Mouse (Mus musculus): ENCODE data around the gene Prpf40a. TPM values are rescaled to one million over a fixed set of nuclear protein-coding genes. Genes with fewer than 3 reads are reported as not detected.

The Prpf40a gene
- polyA plus RNA-seq (2014; fragmentation: Nextera tagmentation; extraction: Ambion mirVana) = 166 and 169 TPM in 2 replicates

DNA sequence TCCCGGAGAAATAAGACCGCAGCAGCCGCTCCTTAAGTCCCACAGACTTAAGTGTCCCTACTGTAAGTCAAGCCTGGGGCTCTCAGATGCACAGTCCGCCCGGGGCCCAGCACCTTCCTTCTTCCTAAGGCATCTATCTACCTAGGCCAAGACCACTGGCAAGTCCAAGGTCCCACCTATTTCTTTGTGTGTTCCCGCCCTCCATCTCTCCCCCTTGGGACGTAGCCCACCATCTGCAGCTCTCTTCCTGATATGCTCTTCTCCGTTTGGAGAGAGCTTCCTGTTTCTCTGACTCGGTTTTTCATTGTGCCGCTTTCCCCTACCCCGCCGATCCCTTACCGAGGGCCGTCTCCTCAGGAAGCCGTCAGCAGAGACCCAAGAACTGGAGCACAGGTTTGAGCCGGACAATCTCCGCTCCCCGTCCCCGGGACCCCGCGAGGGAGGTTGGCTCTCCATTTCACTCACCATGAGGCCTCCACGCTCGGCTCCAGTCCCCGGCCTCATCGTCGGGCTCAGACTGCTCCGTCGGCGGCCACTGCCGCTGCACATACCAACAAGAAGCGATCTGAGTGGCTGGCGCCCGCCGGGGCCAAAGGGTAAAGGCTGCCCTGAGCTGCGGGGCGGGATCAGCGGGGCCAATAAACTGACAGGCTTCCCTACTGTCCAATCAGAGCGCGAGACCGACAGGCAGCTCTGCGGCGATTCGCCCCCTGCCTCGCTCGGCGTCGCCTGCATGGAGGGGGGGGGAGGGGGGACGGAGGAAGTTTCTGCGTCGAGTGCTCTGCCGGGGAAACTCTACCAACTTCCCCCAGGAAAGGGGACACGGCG, at the start of gene Prpf40a:
Gene Prpf40a, minus strand, starts transcription at position 601 of the 828 bp plus-strand sequence.
- ATAC-seq (replicated peaks; ENCODE audit: low FRiP score, low TSS enrichment, low read depth) = peak; percentile 97
- H3K27ac ChIP-seq (ENCODE audit: low read depth) = peak within 1 kb of the TSS; percentile 97
- peak within 1 kb of the TSS; percentile 87 for H3K9ac ChIP-seq (ENCODE audit: low read length)
- WGBS = under 1% methylated on average over 49 of the region's 53 CpGs
- no peaks in the 10 kb centered on the region for H3K27me3 ChIP-seq (replicated peaks; ENCODE audit: control insufficient read depth, insufficient read depth, low read length)
- peak; percentile 100 for DNase-seq (ENCODE audit: low spot score)
- peaks cover 8% of the 10 kb centered on the region for H3K4me1 ChIP-seq (replicated peaks; ENCODE audit: control insufficient read depth, insufficient read depth, low read length)
- no peaks in the 10 kb centered on the region for H3K9me3 ChIP-seq (ENCODE audit: control insufficient read depth, low read length)
- H3K4me3 ChIP-seq (ENCODE audit: low read depth, low read length) = peak within 1 kb of the TSS; percentile 92
- peak within 1 kb of the TSS; percentile 81 for H3K4me2 ChIP-seq (ENCODE audit: low read length)
- H3K36me3 ChIP-seq (ENCODE audit: control insufficient read depth, insufficient read depth, low read length) = peaks cover 47% of the 10 kb centered on the region

GRCm38 (mm10) chr2:53222242-53222641, 31.2 kb upstream of the Prpf40a start:
- Histone ChIP-seq H3K27ac (ENCODE audit: low read depth) (no peak overlapping the region), H3K36me3 (ENCODE audit: control insufficient read depth, insufficient read depth, low read length) (peaks cover 18% of the 10 kb centered on the region), H3K4me3 (ENCODE audit: low read depth, low read length) (no peak overlapping the region), H3K4me1 (replicated peaks; ENCODE audit: control insufficient read depth, insufficient read depth, low read length) (no peaks in the 10 kb centered on the region), H3K9ac (ENCODE audit: low read length) (no peak overlapping the region), H3K9me3 (ENCODE audit: control insufficient read depth, low read length) (peaks cover 10% of the 10 kb centered on the region; the same call in 1 of the 2 replicates), H3K4me2 (ENCODE audit: low read length) (no peak overlapping the region), H3K27me3 (replicated peaks; ENCODE audit: control insufficient read depth, insufficient read depth, low read length) (no peaks in the 10 kb centered on the region)
- WGBS = 88% methylated on average over 5 of the region's 5 CpGs
- DNase-seq (ENCODE audit: low spot score) = no peak
- no peak; the same call in 1 of the 2 replicates for ATAC-seq (replicated peaks; ENCODE audit: low FRiP score, low TSS enrichment, low read depth)

DNA sequence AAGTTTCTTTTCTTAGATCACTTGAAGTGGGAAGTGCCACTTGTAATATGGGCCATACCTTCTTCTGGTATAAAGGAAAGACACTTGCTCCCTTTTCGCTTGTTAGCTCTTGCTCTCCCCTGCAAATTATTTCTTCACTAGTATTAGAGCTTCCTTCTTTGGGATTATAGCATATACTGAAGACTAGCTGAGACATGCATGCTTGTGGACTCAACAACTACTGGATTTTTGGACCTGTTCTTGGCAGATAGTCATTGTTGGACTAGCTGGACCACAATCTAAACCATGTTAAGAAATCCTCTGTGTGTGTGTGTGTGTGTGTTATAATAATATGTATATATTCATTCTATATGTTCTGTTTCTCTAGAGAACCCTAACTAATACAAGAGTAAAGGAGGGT, 22.4 kb upstream of the Prpf40a start:
- H3K9ac ChIP-seq (ENCODE audit: low read length) = no peak overlapping the region
- DNase-seq (ENCODE audit: low spot score) (no peak), ATAC-seq (replicated peaks; ENCODE audit: low FRiP score, low TSS enrichment, low read depth) (no peak)
- H3K27ac ChIP-seq (ENCODE audit: low read depth) = no peak overlapping the region
- H3K36me3 ChIP-seq (ENCODE audit: control insufficient read depth, insufficient read depth, low read length) = peaks cover 59% of the 10 kb centered on the region
- H3K4me1 ChIP-seq (replicated peaks; ENCODE audit: control insufficient read depth, insufficient read depth, low read length) = no peaks in the 10 kb centered on the region
- WGBS = 91% methylated on average over 1 of the region's 1 CpGs
- H3K4me2 ChIP-seq (ENCODE audit: low read length) = no peak overlapping the region
- no peaks in the 10 kb centered on the region for H3K27me3 ChIP-seq (replicated peaks; ENCODE audit: control insufficient read depth, insufficient read depth, low read length)
- H3K9me3 ChIP-seq (ENCODE audit: control insufficient read depth, low read length) = no peaks in the 10 kb centered on the region
- no peak overlapping the region for H3K4me3 ChIP-seq (ENCODE audit: low read depth, low read length)

DNA sequence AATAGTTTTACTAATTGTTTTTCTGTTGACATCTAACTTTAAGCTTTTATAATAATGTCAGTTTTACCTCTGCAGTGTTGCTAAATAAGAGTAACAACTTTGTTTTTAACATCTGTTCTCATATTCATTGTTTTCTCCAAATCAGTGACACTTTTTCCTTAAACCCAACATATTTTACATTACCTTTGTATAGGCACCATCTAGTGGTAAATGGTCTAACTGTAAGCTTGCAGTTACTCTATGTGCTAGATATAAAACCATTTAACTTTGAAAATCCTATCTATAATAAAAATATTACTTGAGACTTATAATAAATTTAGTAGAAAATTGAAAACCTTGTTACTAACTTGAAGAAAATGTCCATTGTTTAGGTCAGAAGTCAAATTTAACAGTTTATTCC, 15.7 kb upstream of the Prpf40a start:
- Histone ChIP-seq H3K4me3 (ENCODE audit: low read depth, low read length) (no peak overlapping the region), H3K9me3 (ENCODE audit: control insufficient read depth, low read length) (no peaks in the 10 kb centered on the region), H3K9ac (ENCODE audit: low read length) (no peak overlapping the region), H3K4me1 (replicated peaks; ENCODE audit: control insufficient read depth, insufficient read depth, low read length) (no peaks in the 10 kb centered on the region), H3K27ac (ENCODE audit: low read depth) (no peak overlapping the region), H3K4me2 (ENCODE audit: low read length) (no peak overlapping the region), H3K36me3 (ENCODE audit: control insufficient read depth, insufficient read depth, low read length) (peaks cover 53% of the 10 kb centered on the region), H3K27me3 (replicated peaks; ENCODE audit: control insufficient read depth, insufficient read depth, low read length) (no peaks in the 10 kb centered on the region)
- DNase-seq (ENCODE audit: low spot score) (no peak), ATAC-seq (replicated peaks; ENCODE audit: low FRiP score, low TSS enrichment, low read depth) (no peak)

GRCm38 (mm10) chr2:53204373-53205274, 13.5 kb upstream of the Prpf40a start:
- H3K9ac ChIP-seq (ENCODE audit: low read length) = no peak overlapping the region
- no peak overlapping the region for H3K27ac ChIP-seq (ENCODE audit: low read depth)
- no peak overlapping the region for H3K4me2 ChIP-seq (ENCODE audit: low read length)
- H3K9me3 ChIP-seq (ENCODE audit: control insufficient read depth, low read length) = no peaks in the 10 kb centered on the region
- no peak overlapping the region for H3K4me3 ChIP-seq (ENCODE audit: low read depth, low read length)
- peaks cover 51% of the 10 kb centered on the region for H3K36me3 ChIP-seq (ENCODE audit: control insufficient read depth, insufficient read depth, low read length)
- H3K27me3 ChIP-seq (replicated peaks; ENCODE audit: control insufficient read depth, insufficient read depth, low read length) = no peaks in the 10 kb centered on the region
- DNase-seq (ENCODE audit: low spot score) = no peak
- no peaks in the 10 kb centered on the region for H3K4me1 ChIP-seq (replicated peaks; ENCODE audit: control insufficient read depth, insufficient read depth, low read length)
- 70% methylated on average over 5 of the region's 5 CpGs for WGBS
- ATAC-seq (replicated peaks; ENCODE audit: low FRiP score, low TSS enrichment, low read depth) = no peak

DNA sequence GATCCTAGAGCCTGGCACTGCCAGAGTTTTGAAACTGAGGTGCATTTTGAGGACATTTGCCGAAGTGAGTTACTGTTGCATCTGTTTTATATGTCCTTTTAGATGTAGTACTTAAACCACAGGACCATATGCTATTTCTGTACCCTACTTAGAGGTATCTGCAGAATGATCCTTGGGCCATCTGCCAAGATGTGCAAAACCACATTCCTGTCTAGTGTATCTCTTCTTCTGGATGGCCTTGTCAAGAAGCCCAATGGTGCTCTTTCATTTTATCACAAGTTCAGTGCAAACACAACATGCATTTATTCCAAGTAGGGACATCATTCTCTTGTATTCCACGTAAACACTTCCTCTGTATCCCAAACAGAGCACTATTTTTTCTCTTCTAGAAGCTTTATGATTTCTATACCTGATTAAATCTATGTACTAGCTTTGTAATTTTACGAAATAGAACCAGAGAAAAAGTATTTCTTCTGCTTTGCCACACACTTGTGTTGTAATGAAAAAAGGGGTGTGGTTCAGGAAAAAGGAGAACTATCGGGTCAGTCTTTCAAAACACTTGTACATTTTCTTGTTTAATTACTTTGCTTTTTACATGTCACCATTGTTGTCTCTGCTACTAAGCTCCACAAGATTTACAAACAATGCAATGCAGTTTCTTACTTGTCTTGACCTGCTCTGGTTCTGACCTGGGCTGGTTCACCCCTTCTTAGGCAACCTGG, 9.2 kb upstream of the Prpf40a start:
- Histone ChIP-seq H3K36me3 (ENCODE audit: control insufficient read depth, insufficient read depth, low read length) (peaks cover 56% of the 10 kb centered on the region), H3K9ac (ENCODE audit: low read length) (no peak overlapping the region), H3K27me3 (replicated peaks; ENCODE audit: control insufficient read depth, insufficient read depth, low read length) (no peaks in the 10 kb centered on the region), H3K4me2 (ENCODE audit: low read length) (no peak overlapping the region), H3K9me3 (ENCODE audit: control insufficient read depth, low read length) (no peaks in the 10 kb centered on the region), H3K4me3 (ENCODE audit: low read depth, low read length) (no peak overlapping the region), H3K4me1 (replicated peaks; ENCODE audit: control insufficient read depth, insufficient read depth, low read length) (no peaks in the 10 kb centered on the region), H3K27ac (ENCODE audit: low read depth) (no peak overlapping the region)
- WGBS = 87% methylated on average over 4 of the region's 4 CpGs
- ATAC-seq (replicated peaks; ENCODE audit: low FRiP score, low TSS enrichment, low read depth) (no peak), DNase-seq (ENCODE audit: low spot score) (no peak)

- no peak for DNase-seq (ENCODE audit: low spot score)
Observed at GRCm38 (mm10) chr2:53199203-53199602, 8.1 kb upstream of the Prpf40a start.

GRCm38 (mm10) chr2:53196431-53196830, 5.3 kb upstream of the Prpf40a start:
- no peak overlapping the region for H3K27ac ChIP-seq (ENCODE audit: low read depth)
- H3K4me3 ChIP-seq (ENCODE audit: low read depth, low read length) = no peak overlapping the region
- DNase-seq (ENCODE audit: low spot score) (no peak), ATAC-seq (replicated peaks; ENCODE audit: low FRiP score, low TSS enrichment, low read depth) (no peak)
- no peak overlapping the region for H3K4me2 ChIP-seq (ENCODE audit: low read length)
- peaks cover 3% of the 10 kb centered on the region; the same call in 1 of the 2 replicates for H3K4me1 ChIP-seq (replicated peaks; ENCODE audit: control insufficient read depth, insufficient read depth, low read length)
- H3K9ac ChIP-seq (ENCODE audit: low read length) = no peak overlapping the region
- peaks cover 46% of the 10 kb centered on the region for H3K36me3 ChIP-seq (ENCODE audit: control insufficient read depth, insufficient read depth, low read length)
- WGBS = 91% methylated on average over 10 of the region's 10 CpGs
- no peaks in the 10 kb centered on the region for H3K27me3 ChIP-seq (replicated peaks; ENCODE audit: control insufficient read depth, insufficient read depth, low read length)
- H3K9me3 ChIP-seq (ENCODE audit: control insufficient read depth, low read length) = no peaks in the 10 kb centered on the region

More at GRCm38 (mm10) chr2:53199203-53199602, 8.1 kb upstream of the Prpf40a start:
- Histone ChIP-seq H3K4me1 (replicated peaks; ENCODE audit: control insufficient read depth, insufficient read depth, low read length) (no peaks in the 10 kb centered on the region), H3K27me3 (replicated peaks; ENCODE audit: control insufficient read depth, insufficient read depth, low read length) (no peaks in the 10 kb centered on the region), H3K4me2 (ENCODE audit: low read length) (no peak overlapping the region), H3K4me3 (ENCODE audit: low read depth, low read length) (no peak overlapping the region), H3K9me3 (ENCODE audit: control insufficient read depth, low read length) (no peaks in the 10 kb centered on the region), H3K27ac (ENCODE audit: low read depth) (no peak overlapping the region), H3K36me3 (ENCODE audit: control insufficient read depth, insufficient read depth, low read length) (peaks cover 61% of the 10 kb centered on the region), H3K9ac (ENCODE audit: low read length) (no peak overlapping the region)
- no peak for ATAC-seq (replicated peaks; ENCODE audit: low FRiP score, low TSS enrichment, low read depth)
- WGBS = 93% methylated on average over 1 of the region's 1 CpGs

Data from intestine, embryonic 14.5 days (tissue).